Mouse (Mus musculus): ENCODE results near the gene Dkk2.

The Dkk2 gene

DNA sequence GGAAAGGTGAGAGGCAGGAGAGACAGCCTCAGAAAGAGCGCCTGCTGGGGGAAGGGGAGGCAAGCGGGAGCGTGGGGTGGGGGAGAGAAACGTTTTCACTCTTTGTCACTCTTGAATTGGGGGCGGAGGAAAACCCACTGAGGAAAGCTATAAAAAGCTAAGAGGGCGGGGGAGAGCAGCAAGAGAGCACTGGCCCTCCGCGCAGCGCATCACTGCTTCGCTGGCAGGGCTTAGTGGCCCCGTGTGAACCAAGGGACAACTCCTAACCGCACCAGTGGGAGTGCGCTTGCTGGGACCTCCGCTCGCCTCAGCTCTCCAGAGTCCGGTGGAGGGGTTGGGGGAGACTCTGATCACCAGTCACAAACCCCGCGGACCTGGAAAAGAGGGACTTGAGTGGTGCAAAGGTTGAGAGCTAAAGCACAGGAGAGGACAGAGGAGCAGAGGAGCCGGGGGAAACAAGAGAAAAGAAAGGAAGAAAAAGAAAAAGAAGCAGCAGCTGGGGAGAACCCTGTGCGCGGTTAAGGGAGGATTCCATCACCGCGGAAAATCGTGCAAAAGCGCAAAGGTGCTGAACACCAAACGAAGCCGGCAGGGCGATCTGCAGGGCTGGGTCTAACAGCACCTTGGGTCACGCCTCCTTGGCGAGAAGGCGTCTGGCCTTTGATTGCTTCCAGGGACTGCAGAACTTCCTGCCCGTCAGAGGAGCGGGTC lies at the start of gene Dkk2:
Gene Dkk2 (plus strand): TSS at position 181 of the 711 bp plus-strand sequence.
- peak; percentile 45 to 52 for DNase-seq

DNA sequence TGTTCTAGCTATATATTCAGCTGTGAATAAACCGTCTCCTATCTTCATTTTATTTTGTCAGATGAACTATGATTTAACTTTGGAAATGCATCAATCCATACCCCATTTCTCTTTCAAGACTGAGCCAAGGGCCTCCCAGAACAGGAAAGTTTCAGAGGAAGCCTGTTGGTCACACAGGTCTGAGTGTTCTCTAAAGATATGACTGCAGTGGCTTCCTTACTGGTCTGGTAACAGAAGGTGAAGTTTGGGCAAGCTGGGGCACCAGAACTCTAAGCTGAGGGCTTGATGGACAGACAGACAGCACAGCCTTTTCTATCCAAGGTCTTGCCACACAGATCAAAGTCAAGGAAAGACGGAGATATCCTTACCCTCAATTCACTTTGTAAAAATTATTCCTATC lies 48.4 kb upstream of the Dkk2 start:
- no peak for DNase-seq

DNA sequence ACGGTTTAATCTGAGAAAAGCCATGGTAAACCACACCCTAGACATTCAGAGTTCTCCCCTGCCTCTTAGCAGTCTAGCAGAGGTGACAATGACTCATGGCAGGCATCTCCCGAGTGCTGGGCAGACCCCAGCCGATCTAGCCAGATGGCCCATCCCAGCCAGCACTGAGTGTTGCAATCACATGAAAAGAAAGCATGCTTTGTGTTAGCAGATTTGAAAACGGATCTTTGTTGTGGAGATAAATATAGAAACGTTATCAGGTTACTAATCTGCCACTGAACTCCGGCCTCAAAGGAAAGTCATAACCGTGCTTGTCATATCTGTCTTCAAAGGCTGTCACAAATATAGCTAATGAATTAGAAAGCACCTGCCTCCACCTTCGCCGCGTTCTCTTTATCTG lies 47.4 kb upstream of the Dkk2 start:
- DNase-seq: no peak

DNA sequence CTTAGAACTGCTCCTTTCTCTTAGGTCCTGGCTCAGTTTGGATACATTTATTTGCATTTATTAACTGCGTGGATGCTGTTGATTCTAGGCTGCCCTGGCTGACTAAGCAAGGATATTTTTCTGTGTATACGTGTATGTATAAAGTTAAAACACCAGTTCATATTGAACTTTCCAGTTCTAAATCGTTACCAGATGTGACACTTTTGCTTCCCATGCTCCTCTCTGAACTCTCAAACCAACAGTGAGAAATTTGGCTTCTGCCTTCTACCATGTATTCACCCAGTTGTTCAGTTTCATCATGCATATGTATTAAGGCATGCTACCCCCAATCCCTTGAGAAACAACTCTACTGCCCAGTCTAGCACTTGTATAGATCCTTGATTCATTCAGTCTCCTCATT lies 45.0 kb upstream of the Dkk2 start:
- no peak for DNase-seq

DNA sequence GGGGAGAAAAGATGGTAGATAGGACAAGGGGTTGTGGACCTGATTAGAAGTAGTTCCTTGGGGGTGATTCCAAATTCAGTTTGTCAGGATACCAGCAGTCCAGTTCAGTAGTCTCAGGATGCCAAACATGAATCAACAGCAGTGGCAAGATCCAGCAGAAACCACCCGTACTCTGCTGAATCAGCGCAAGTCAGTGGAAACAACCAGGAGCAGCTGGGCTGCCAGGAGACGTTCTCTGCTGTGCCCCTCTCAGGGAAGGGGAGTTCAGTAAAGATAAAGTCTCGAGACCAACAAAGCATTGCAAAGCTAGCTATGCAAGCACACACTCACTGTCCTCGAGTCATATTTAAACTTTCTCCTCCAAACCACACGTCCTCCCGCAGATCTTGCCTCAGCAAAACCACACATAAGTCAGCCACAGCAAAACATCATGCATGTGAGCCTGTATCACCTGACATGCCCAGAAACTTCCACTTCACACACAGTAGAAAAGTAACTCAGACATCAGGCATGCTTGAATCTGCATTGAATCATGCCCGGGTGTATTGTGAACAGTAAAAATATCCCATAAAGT lies 34.1 kb upstream of the Dkk2 start:
- DNase-seq: no peak

DNA sequence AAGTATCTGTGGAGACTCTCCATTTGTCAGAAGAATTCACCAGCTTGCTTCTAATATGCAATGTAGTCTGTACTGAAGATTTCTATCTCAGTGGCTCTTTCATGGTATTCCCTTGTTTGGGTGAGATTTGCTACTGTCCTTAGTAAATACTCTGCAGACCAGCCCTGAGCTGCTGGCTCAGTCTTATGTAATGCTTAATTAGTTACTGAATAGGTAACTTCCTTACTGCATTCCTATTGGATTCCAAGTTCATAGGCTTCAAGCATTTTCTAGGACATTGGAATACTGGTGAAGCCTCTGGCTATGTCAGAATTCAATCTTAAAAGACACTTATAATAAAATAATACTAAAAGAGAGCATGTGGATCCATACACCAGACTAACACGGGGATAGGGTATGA lies 22.3 kb upstream of the Dkk2 start:
- peak; percentile 13 to 53 for DNase-seq

DNA sequence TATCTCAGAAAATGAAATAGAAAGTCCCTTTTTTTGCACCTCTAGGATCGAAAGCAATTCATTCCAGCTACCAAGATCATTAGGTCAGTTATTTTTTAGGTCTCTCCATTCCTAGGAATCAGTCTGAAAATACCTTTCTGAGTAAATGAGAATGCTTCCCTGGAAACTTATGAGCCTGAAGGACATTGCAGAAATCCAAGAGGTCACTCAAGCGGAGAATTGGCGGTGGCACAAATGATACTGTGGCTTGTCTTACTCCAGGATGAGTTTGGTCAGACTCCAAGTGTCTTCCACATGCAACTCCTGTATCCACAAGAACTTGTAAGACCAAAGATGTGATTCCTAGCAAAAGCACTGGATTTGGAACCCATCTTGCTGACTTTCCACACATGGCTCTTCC lies 21.7 kb upstream of the Dkk2 start:
- DNase-seq: peak; percentile 38 to 56

DNA sequence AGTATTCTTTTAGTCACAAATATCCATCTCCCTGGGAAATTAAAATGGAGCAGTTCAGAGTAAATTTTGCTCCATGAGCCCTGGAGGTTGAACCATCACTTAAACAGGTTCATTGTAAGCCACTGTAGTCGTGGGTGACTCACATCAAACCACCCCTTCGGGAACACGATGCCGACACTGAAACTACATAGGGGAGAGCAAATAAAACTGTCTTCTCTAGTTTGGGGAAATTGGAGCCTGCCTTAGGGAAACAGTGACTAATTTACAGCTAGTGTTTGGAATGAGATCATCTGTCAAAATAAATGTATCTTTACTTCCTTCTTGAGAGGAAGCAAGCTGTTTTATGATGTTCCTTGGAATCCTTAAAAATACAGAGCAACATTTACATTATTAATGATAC lies 21.1 kb upstream of the Dkk2 start:
- DNase-seq: no peak

DNA sequence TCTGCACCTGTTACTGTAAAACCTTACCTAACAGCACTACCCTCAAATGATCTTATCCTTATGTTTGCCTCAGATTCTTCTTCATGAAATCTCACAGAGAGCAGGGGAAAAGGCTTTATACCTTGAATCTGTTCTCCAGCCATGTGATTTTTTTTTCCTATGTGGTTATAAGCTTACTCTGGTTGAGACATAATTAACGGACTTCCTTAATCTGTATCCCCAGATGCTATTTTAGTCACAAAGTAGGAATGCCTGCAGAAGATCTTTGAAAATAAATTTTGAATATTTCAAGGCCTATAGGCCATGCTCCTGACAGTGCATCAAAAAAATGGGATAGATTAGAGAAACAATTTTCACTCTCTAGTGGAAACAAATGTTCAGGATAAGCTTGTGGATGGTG lies 20.2 kb upstream of the Dkk2 start:
- DNase-seq: no peak

DNA sequence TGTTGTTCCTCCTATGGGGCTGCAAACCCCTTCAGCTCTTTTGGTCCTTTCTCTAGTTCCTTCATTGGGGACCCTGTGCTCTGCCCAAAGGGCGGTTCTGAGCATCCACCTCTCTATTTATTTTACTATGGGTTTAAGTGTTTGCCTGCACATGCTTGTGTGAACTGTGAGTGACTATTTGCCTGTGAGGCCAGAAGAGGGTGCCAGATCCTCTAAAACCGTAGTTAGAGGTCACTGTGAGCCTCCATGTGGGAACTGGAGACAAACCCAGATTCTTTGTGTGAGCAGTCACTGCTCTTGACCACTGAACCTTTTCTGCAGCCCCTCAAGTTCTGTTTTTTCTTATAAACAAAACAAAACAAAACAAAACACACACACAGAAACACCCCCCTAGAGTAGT lies 14.1 kb upstream of the Dkk2 start:
- DNase-seq: peak in 1 of 2 experiments; percentile 37

DNA sequence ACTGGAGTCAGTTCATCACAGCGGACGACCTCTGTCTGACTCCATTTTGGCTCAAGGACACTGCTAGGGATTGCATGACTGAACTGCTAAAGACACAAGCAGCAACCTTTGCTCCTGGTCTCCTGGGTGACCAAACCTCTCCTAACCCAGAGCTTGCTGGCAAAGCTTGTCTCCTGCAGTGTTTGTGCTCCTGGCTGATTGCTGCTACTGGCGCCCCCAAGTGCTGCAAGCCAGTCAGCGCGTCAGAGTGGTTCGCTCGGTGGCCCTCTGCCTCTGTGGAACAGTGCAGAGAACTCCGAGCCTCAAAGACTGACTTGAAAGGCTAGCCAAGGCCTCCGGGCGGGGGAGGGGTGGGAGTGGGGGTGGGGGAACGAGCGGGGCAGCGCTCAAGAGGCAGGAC lies 1.1 kb upstream of the Dkk2 start:
- peak; percentile 90 to 91 for DNase-seq

DNA sequence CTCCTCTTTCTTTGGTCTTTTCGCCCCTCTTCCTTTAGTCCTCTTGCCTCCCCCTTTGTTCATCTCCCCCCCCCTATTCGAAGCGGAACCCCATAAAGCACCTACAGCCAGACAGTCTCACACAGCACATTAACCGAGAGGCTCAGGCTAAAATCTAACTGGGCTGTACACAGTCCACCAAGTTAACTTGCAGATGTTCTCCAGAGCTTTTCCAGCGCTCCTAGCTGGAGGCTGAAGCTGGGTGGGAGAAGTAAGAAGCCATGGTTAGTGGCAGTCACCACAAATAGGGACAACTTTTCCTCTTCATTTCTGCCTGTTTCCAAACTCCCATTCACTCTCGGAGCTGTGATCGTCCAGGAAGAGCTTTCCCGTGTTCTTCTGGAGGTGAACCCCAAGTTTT lies 412 bp upstream of the Dkk2 start:
- DNase-seq: peak in 1 of 2 experiments; percentile 10

DNA sequence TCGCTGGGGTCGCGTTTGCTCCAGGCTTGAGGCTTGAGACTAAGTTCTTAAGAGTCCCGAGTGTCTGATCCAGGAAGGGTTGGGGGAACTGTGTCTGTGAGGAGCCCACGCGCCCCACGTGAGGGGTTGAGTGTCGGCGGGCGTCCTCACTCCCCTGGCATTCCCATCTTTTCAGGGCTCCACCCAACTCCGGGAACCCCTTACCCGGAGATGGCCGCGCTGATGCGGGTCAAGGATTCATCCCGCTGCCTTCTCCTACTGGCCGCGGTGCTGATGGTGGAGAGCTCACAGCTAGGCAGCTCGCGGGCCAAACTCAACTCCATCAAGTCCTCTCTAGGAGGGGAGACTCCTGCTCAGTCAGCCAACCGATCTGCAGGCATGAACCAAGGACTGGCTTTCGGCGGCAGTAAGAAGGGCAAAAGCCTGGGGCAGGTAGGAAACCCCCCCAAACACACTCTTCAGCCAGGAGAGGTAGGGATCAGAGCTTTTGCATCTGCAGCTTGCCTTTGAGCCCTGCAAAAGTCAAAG lies 795 bp downstream of the Dkk2 start:
- peak in 1 of 2 experiments; percentile 10 for DNase-seq

DNA sequence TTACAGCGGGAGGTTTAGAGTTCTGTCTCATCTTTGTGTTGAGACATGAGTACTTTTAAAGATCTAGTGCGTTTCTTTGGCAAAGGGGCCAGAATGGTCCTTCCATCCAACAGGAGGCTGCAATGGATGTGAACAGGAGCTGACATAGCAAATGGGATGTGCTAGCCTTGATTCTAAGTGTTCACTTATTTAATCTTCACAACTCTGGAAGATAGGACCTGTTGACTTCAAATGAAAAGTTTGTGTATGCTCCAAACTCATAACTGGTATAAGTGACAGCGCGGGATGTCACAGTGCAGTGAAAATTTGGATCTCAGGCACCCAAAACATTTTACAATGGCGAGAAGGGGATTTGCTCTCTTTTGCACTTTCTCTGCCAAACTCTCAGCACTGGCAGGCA lies 1.4 kb downstream of the Dkk2 start:
- DNase-seq: no peak

DNA sequence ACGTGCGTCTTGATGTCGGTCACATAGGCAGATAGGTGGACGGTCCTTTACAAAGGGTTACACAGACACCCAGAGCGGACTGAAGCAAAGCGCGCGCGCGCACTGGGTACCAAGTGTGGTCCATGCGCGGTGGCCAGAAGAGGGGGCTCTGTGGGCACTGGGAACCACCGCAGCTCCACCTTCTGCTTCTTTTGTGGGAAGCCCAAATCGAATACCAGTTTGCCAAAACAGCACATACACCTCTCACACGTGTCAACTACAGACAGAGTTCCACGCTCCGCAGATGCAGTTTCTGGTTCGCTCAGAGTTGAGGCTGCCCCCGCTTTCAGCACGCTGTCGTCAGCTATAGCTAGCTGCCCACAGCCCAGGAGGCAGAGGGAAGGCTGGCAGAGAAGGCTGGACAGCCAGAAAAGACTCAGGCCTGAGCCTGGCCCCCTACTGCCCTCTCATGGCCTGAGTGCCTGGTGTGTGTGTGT lies 2.0 kb downstream of the Dkk2 start:
- peak in 1 of 2 experiments; percentile 46 for DNase-seq

DNA sequence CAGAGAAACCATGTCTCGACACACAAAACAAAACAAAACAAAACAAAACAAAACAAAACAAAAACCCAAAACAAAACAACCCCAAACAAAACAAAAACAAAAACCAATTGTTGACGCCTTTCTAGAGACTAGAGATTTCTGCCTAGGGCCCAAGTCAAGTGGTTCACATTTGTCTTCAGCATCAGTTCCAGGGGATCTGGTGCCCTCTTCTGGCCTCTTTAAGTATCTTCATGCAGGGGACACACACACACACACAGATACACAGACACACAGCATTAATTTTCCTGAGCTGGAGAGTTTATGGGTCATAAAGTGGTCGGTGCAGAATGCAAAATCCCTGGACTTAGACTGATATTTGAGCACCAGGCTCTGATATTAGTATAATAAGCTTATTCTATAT lies 7.9 kb downstream of the Dkk2 start:
- no peak for DNase-seq

DNA sequence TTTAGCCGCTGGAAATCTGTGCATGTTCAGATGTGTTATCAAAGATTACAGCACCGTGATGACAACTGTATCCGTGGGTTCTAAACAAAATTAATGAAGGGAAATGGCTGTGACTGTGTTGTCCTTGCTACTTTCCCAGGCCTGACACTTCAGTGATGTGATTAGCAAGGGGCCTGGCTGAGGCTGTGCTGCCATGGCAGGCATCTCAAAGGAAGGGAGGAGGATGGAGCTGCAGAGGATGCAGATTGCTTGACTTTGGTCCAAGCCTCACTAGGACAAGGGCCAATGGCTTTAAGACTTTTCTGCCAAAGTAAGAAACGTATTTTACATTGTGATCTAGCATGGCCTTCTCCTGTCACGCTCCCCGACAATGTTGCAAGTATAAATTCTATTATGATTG lies 11.2 kb downstream of the Dkk2 start:
- peak; percentile 19 to 51 for DNase-seq

DNA sequence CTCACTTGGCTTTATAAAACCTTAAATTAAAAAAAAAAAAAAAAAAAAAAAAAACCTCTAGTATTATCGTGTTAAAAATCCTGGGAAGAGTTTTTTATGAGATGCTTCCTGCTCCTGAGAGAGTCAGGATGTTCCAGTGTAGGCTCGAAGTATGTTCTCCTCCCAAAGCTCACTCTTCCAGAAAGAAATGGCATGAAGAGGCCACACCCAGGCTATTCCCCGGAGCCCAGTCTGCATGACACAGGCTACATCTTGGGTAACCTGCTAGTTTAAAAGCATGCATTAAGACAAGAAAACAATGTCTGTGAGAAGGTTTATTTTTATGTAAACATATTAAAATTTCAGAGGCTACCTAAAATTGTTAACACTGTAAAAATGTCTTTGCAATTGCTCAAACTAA lies 15.7 kb downstream of the Dkk2 start:
- peak in 1 of 2 experiments; percentile 8 for DNase-seq

DNA sequence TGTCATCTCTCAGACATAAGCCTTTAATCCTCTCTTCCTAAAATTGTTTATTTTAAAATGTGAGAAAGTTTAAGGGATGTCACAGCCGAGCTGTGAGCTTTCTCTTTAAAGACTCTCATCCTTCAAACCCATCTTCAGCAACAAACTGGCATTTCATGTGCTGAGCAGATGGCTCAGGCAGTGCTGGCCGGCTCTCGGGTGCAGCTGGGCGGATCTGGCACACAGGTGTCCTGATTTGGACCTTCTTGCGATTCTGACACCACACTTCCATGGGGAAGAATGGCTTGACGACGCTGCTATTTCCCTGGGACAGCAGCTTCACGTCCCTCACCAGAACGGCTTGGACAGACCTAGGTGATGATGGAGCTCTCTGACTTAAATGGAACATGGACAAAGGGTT lies 17.9 kb downstream of the Dkk2 start:
- DNase-seq: no peak

DNA sequence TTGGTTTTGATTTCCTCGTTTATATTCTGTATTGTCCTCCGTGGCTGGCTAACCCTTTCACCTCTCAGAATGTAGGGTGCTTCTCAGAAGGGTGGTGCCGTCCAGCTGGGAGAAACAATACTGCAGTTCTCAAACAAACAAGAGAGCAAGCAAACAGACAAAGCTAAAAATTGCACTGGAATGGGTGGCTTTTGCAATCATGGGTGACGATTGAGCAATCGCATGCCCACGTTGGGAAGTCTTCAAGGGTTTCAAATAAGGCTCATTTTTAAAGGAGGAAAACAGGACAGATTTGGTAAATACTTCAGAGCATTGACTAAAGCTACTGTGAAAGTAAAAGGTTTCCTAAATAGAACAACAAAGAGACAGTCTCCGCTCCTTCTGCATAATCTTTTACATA lies 18.4 kb downstream of the Dkk2 start:
- no peak for DNase-seq

DNA sequence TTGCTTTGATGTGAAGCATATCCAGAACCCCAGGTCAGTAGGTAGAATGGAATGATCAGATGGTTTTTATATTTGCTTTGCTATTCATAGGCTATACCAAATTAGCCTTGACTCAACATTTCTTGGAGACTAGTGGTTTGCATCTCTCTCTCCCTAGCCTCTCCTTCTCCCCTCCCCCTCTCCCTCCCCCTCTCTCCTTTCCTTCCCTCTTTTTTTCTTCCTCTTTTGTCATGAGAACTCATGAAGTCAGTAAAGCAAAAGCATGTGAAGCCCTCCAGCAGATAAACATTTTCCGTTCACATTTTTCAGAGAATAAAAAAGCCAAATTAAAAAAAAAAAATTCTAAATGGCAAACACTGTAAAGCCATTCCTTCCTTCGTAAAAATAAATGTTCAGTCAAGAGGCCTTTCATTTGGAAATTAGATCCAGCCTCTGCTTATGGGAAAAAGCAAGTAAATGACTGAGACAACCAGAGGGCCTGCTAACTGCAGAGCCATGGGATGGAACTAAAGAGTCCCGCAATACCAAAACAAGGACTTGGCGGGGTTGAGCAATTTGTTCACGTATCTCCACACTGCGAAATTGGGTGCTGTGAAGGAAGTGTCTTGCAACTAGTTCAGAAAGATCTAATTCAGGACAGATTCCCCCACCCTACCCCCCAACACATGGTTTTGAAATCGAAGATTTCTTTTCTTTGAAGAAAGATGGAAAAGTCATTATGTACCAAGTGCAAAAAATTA lies 30.9 kb downstream of the Dkk2 start:
- DNase-seq: no peak

DNA sequence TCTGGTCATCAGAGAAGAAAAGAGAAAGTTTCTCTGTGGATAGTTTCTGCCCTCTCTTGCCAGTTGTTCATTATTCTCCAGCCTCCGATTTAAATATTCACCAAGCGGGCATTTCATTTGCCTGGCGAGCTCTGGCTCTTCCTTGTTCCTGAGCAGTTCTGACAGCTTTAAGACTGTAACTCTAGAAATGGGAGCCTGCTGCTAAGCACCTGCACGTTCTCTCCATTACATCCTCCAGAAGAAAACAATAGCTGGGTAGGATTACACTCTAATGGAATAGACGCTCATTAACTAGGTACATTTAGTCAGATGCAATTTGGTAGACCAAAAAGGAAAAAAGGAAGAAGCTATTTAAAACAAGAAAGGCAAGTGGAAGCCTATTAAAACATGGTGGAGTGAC lies 36.3 kb downstream of the Dkk2 start:
- peak in 1 of 2 experiments; percentile 15 for DNase-seq

DNA sequence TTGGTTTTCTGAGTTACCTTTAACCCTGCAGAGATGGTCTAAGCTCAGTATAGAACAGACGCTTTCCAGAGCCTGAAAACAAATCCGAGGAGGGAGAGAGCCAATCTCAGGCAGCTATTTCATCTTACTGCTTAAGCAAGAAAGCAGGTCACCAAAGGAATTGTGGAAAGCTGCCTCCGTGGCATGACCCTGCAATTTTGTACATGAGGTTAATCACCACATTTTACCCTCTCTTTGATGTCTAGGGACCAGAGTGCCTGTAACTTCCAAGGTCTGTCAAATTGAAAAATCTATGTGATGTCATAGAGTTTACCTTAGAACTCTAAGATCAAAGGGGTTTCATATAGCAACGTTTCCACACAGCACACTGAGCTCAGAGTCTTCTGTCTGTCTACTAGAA lies 37.5 kb downstream of the Dkk2 start:
- DNase-seq: no peak

DNA sequence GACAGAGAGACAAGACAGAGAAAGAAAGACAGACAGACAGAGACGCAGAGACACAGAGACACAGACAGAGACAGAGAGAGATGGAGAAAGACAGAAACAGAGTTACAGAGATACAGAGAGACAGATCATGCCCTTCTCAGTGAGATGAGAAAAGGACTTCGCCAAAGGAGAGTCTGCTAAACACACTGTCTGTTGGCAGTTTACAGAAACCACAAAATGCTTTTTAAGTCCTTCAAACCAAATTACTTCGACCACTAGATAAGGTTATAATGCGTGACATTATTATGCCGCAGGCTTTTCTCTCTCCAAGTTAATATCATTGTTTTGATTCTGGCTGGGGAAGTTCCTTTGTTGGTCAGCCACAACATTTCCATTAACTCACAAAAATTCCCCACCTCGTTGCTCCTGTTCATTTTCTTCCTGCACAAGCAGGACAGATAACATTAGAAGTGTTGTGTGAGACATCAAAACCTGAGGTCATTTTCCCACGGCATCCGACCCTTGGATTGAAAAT lies 40.2 kb downstream of the Dkk2 start:
- no peak for DNase-seq
